Mouse (Mus musculus) CD8-positive naive resting alpha-beta T cell, adult 2 months (primary cell): ENCODE measurements around the gene Rufy3.

ENCODE experiments used
- DNase-seq, 2 experiments: peaks; one replicate each; pipeline ENCODE4 v3.0.0; 2022; ENCODE audit warnings: low read depth in 2 of 2, low spot score in 2 of 2

The Rufy3 gene

GRCm38 (mm10) chr5:88574829-88575228 lies 10.0 kb downstream of the Rufy3 start:
- no peak for DNase-seq

GRCm38 (mm10) chr5:88575506-88576338 lies 10.9 kb downstream of the Rufy3 start:
- DNase-seq = no peak

GRCm38 (mm10) chr5:88580681-88581080 lies 15.8 kb downstream of the Rufy3 start:
- no peak for DNase-seq

- no peak for DNase-seq
Measured at GRCm38 (mm10) chr5:88581343-88581742, 16.5 kb downstream of the Rufy3 start.

- no peak for DNase-seq
Measured at GRCm38 (mm10) chr5:88583271-88584031, 18.6 kb downstream of the Rufy3 start.

DNA sequence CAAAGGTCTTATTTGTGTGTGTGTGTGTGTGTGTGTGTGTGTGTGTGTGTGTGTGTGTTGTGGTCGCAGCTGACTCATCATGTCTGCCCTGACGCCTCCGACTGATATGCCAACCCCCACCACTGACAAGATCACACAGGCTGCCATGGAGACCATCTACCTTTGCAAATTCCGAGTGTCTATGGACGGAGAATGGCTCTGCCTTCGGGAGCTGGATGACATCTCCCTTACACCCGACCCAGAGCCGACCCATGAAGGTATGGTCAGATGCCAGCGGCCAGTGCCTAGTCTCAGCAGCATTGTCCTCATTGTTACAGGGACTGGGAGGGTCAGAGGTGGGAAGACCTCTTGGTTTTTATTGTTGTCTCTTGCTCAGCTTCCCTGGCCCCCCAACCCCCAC lies 19.2 kb downstream of the Rufy3 start:
- DNase-seq = no peak

DNA sequence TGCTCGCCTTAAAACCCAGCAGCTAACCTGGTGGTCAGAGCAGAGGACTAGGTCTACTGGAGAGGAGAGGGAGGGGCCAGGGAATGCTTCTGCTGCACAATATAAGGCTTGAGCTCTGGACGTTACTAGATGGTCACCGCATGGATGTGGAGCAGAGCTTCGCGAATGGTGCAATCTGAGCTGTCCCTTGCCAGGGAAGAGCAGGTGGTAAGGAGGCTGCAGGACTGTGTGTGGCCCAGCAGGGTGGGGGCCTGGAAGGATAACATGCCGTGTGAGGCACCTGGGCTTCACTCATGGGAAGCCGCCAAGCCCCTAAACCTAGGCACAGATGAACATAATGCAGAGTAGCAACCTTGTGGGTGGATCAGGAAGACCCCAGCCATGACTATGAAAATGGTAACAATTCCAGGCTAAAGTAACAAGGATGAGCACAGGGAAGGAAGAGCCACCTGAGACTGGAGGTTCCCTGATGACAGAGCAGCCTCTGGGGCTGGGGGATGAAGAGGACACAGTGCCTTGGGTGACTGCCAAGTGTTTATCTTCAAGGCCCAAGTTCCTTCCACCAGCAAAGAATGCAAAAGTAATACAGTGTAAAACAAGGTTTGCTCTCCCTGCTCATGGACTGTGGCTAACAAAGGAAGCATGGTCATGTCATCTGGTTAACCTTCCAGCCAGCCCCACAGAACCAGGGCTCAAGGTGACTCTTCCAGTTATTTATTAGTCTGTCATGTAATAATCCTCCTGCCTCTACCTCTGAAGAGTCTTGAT lies 21.8 kb downstream of the Rufy3 start:
- no peak for DNase-seq

GRCm38 (mm10) chr5:88587211-88587934 lies 22.5 kb downstream of the Rufy3 start:
- DNase-seq = no peak

GRCm38 (mm10) chr5:88588481-88588880 lies 23.6 kb downstream of the Rufy3 start:
- DNase-seq = no peak

- DNase-seq = no peak
Measured at GRCm38 (mm10) chr5:88593421-88594172, 28.8 kb downstream of the Rufy3 start.

DNA sequence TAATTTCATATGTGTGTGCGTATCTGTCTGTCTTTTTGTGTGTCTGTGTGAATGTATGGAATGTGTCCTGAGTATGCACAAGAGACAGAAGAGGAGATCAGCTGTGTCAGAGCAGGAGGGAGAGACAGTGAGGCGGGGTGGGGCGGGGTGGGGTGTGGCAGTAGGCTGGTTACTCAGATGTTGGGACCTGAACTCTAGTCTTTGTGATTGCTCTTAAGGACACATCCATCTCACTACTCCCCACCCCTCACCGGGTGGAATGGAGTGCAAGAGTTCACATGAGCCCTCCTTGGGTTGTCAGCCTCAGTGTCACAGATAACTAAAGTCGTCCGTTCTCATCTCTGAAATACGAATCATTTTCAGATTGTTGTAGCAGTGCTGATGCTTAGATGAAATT lies 29.3 kb downstream of the Rufy3 start:
- DNase-seq = no peak

DNA sequence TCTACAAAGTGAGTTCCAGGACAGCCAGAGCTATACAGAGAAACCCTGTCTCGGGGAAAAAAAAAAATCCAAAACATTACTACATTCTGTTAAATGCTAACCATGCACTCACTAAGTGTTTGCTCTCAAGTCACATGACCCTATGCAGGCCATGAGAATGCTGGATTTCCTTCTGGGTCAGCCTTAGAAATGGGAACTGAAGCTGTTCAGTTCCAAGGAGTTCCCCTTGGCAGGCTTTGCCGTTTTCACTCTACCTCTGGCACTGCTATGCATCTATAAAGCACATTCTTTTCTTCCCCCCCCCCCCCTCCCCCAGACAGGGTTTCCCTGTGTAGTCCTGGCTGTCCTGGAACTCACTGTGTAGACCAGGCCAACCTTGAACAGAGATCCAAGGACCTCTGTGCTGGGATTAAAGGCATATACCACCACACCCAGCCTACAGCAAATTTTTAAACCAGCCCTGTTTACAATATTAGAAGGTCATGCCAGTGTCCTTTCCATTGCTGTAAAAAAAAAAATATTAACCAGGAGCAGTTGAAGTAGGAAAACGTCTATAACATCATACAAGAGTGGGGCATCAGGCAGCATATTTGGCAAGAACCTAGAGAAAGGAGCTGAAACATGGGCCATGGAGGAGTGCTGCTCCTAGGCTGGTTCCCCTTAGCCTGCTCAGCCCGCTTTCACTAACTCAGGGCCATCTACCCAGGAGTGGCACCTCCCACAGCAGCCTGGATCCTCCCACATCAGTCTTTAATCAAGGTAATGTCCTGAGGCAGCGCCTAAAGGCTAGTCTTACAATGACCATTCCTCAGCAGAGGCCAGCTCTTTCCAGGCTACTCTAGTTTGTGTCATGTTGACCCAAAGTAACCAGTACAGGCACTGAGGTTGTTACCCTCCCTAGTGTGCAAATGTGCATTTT lies 31.0 kb downstream of the Rufy3 start:
- no peak for DNase-seq

GRCm38 (mm10) chr5:88598961-88599360 lies 34.1 kb downstream of the Rufy3 start:
- DNase-seq = no peak

DNA sequence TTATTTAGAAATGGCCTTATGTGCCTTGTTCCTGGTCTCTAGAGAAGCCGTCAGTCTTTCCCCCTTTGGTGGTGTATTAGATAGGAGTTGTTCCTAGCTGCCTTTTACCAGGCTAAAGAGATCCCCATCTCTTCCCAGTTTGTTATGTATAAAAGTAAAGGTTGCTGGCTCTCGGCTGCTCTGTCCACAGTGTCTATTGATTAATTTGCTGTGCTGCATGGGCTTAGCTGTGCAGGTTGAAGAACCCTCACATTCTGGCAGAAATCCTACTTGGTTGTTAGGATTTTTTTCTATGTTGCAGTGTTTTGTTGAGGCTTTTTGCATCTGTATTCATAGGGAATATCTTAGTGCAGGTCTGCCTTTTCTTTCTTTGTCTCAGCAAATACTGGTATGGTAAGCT lies 37.2 kb downstream of the Rufy3 start:
- DNase-seq = no peak

GRCm38 (mm10) chr5:88602713-88603112 lies 37.9 kb downstream of the Rufy3 start:
- DNase-seq = no peak

GRCm38 (mm10) chr5:88604046-88604445 lies 39.2 kb downstream of the Rufy3 start:
- DNase-seq = no peak

- DNase-seq = no peak
Measured at GRCm38 (mm10) chr5:88604641-88605358, 40.0 kb downstream of the Rufy3 start.

- no peak for DNase-seq
Measured at GRCm38 (mm10) chr5:88614129-88614528, 49.3 kb downstream of the Rufy3 start.

DNA sequence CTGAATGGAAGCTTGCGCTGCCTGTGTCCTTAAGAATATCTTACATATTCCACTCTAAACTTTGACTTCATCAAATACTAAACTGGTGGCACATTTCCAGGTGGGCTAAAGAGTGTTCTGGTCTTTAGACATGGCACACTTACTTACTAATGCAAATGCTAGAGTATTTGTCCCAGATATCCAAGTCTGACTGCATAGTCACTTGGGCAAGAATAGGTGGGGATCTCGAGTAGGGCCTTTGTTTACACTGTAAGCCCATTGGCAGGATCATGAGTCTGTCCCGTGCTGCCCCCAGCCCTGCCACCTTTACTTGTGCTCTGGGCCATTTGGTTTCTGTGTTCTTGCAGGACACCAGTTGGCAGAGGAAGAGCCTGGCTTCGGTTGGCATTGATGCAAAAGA lies 52.1 kb downstream of the Rufy3 start:
- DNase-seq = no peak
